Mouse (Mus musculus): ENCODE measurements at regions not wholly inside any gene's neighbourhood (a gene's known extent, or its start where the extent isn't known, plus 50 kb on each side); places are given as distances from the start of the nearest gene placed in this dataset.

DNA sequence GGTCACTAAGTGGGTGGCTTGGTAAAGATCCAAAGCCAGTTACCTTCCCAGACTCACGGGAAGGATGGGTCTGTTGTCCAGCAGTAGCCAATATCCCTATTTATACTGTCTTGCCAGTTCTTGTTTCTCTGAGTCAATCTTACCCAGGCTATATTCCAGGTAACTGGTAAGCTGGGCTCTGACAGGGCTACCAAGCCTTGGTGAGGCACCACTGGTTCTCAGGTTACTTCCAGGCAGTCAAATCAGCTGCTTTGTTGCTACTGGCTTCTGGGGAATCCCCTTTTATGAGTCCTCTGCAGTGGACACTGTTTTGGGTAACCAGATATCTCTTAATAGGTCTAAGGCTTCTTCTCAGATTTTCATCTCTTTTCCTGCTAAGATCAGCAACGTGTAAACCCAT, 178.8 kb upstream of the Nampt start:
- peak; percentile 78 for DNase-seq (ENCODE audit: low read depth, low spot score)

GRCm38 (mm10) chr12:32642493-32642892, 176.9 kb upstream of the Nampt start:
- DNase-seq (ENCODE audit: low read depth, low spot score), result no peak

DNA sequence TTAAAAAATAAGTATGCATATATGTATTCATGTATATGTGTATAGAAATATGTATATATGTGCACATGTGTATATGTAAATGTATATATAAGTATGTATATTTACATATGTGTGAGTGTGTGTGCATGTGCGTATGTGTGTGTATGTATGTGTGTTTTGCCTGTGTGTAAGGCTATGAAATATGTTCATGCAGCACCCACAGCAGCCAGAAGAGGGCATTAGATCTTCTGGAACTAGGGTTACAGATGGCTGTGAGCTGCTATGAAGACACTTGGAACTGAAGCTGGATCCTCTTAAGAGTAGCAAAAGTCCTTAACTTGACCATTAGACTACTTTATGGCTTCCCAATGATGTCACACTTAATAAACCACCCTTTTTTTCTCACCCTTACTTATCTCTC, 166.2 kb upstream of the Nampt start:
- DNase-seq (ENCODE audit: low read depth, low spot score), result no peak

GRCm38 (mm10) chr12:32656194-32656593, 163.2 kb upstream of the Nampt start:
- DNase-seq (ENCODE audit: low read depth, low spot score), result no peak

DNA sequence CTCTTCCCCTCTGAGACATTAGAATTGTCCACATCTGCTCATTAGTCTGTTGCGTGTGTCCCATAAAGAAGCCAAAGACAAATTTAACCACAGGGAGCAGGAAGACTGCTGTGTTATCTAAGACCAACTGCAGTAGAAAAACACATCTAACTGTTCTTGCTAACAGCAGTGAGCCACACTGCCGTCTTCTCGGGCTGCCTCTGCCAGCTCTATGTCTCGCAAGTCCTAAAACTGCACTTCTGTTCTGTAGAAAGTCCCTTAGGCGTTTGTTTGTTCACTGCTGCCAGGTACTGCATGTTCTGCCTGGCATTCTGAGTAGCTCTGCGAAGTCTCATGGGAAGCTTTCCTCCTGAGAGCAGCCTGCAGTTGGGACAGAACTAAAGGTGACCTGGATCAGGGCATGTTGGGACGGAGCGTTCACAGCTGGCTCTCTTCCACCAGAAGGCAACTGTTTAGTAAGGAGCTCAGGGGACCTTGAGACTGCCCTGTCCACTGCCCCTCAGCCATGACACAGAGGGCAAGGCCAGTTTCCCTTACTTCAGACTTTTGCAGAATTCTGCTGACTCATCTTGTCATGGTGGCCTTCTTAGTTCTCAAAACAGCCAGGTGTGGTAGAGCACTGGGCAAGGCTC, 157.4 kb upstream of the Nampt start:
- peak; percentile 73 for DNase-seq (ENCODE audit: low read depth, low spot score)

DNA sequence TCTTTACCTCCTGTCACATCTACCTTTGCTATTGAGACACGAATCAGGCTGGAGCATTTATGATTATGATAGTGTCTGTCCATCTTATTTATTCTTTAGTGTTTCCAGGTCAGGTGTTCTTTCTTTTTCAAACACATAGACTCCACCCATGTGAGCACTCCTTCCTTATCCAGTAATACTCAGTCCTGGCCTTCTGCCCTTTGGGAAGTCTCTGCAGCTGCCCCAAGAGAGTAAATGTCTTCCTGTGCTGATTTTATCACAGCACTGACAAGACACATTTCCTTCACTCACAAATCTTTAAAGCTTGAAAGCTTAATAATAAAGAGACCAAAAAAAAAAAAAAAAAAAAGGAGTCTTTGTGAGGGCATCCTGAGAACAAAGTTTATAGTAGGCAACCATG, 153.3 kb upstream of the Nampt start:
- DNase-seq (ENCODE audit: low read depth, low spot score), result no peak

- peak; percentile 65 for DNase-seq (ENCODE audit: low read depth, low spot score)
These were observed 141.4 kb upstream of the Nampt start for GRCm38 (mm10) chr12:32677908-32678307.

DNA sequence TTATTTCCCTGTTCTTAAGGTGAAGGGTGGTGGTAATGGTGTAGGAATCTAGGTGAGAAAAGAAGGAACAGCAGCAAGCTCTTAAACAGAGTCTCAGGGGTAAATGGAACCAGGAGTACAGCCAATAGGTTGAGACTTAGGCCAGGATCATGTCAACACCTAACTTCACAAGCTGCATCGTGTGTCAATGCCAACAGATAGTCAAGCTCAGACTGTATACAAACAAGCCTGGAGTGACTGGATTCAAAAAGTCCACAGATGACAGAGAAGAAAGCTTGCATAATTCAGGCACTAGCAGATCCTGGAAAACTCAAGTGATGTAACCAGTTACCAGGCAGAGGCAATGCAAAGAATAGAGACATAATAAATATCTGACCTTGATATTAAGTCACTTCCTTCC, 140.6 kb upstream of the Nampt start:
- DNase-seq (ENCODE audit: low read depth, low spot score), result peak; percentile 82

- DNase-seq (ENCODE audit: low read depth, low spot score), result no peak
These were observed 137.4 kb upstream of the Nampt start for GRCm38 (mm10) chr12:32681910-32682309.

DNA sequence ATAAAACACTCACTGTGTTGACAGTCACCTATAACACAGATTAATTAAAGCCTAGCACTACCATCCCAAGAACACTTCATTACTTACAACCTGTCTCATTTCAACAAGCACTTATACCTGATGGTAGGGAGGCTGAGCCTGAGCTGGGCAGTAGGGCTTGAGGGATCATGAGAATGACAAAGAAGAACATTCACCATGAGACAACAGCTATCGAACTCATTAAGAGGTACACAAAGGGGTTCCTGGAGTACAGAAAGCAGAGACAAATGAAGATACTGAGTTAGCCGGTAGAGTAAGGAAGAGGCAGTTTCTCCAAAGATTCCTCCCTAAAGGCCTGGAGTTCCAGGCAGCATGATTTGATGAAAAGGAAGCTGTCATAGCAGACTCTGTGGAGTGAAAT, 136.0 kb upstream of the Nampt start:
- no peak for DNase-seq (ENCODE audit: low read depth, low spot score)

DNA sequence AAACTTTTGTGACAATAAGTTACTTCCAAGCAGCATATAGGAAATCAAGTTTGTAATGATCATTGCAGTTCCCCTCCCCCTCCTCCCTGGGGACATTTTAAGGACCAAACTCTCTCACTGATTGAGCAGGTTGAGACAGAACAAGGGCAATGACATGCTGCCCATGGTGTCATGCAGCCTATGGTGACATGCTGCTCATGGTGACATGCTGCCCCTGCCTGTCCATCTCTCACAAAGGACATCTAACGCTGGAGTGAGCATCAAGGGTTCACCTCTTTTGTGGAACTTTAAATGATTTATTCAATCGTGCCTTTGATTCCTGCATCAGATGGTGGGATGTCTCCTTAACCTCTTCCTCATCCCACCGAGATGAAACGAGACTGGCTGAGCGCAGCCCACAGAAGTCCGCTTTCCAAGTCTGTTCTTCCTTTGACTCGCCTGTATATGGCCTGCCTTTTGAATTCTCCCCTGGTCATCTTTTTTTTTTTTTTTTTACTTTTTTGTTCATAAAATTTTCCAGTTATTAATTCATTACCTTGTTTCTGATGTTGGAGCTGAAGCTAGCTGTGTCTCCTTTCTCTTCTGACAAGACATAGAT, 133.5 kb upstream of the Nampt start:
- DNase-seq (ENCODE audit: low read depth, low spot score), result no peak

GRCm38 (mm10) chr12:32689361-32689760, 130.0 kb upstream of the Nampt start:
- DNase-seq (ENCODE audit: low read depth, low spot score), result no peak

GRCm38 (mm10) chr12:32690096-32690495, 129.2 kb upstream of the Nampt start:
- DNase-seq (ENCODE audit: low read depth, low spot score), result no peak

DNA sequence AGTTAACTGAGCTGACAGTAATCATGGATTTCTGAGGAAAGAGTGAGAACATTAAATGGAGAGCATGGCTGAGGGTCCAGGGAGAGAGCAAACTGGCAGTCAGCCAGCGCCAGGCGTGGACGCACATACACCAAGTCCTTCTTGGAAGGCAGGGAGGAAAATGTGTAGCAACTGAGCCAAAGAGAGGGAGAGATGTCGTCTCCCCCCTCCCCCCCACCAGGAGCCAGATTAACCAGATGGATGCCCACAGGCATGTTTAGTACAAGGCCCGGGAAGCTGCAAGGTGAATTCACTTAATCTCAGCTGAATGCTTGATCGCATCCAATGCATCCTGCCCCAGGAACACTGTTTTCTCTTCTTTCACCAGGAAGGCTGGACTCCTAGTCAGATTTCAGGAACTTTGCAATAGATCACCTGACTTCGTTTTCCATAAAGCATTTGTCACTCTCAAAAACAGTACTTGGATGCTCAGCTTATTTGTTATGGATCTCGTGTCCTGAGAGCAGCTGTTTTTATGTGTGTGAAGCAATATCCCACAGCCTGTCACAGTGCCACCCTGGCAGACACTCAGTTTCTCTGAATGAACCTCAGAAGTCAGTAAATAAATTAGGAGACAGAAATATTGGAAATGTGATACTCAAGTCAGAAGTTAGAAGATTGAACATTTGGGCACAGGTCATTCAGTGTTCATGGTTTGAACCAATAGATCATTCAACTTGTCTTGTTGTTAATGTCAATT, 127.1 kb upstream of the Nampt start:
- peak; percentile 21 for DNase-seq (ENCODE audit: low read depth, low spot score)

- DNase-seq (ENCODE audit: low read depth, low spot score), result no peak
These were observed 126.4 kb upstream of the Nampt start for GRCm38 (mm10) chr12:32692962-32693361.

- DNase-seq (ENCODE audit: low read depth, low spot score), result no peak
These were observed 125.7 kb upstream of the Nampt start for GRCm38 (mm10) chr12:32693678-32694077.

DNA sequence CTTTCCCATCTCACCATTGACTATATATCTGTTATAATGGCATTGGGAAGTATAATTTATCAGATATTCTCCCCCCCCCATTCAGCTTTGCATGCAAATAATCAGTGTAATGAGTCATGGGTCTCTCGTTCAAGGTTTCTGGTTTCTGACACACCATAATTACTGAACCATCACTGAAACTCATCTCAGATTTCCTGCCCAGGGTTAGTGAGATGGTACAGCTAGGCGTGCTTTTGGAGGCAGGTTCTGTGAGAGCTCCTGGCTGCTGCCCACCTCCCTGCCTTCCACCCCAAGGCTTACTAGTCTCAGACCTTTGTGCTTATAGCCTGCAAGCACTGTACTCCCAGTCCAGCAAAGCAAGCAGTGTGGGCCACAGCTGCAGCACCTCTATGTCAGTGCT, 122.5 kb upstream of the Nampt start:
- DNase-seq (ENCODE audit: low read depth, low spot score), result no peak

DNA sequence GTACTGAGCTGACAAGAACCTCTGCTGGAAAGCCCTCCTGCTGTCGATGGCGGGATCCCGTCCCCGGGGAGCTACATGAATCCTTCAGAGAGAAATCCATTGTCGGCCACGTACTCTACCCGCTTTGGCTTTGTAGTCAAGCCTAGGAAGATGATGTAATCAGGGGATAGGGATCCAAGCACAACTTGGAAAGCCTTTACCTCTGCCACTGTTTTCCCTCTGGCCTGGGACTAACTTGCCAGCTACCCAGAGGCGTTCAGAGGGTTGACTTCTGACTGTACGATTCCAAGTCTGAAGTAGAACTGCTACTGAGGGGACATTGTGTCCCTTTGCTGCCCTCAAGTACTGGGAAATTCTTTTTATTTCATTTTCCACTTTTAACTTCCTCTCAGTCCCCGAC, 110.2 kb upstream of the Nampt start:
- peak; percentile 46 for DNase-seq (ENCODE audit: low read depth, low spot score)

DNA sequence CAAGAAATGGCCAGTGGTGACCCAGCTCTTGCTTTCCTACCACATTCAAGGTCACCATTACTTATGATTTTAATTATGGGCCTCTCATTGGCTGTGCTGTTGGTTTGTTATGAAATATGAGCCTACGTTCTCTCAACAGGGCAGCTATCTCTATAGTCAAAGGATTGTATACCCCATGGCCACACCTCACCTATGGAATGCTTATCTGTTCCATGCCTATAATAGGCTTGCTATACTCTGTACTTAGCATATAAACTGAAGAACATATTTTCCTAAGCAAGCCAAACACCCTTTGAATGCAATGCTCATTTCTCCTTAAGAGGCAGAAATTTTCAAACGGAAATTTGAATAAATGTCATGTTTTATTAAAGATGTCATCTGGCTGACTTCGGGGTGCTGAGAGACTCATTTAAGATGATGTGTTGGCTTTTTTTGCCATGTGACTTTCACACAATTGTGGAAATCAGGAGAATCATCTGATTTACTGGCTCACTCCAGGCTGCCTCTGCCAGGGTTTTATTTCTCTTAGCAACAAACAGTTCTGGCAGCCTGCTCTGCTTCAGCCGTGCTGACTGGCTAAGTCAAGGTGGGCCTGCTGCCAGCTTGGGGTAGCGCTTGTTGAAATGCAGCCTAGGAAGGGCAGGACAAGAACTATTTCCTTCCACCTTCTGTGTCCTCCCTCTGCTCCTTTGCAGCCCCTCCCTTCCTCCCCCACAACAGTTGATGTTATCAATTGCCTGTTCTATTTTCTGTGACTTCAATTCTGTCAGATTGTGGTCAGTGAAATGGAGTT, 102.0 kb upstream of the Nampt start:
- peak; percentile 76 for DNase-seq (ENCODE audit: low read depth, low spot score)

DNA sequence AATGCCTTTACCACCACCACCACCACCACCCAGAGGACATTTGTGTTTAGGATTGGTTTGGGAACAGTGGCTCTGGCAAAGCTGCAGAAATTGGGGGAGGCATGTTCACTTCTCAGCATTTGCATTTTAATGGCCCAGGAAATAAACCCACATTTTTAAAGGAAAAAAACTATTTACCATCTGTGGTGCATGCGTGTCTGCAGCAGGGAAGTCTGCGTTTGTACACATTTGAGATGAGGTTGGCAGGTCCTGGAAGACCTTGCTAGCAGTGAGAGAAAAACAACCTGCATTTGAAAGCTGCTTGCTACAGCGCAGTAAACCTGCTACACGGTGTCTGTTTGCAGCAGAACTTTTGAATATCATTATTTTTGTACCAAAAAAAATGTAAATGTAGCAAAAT, 100.1 kb upstream of the Nampt start:
- no peak for DNase-seq (ENCODE audit: low read depth, low spot score)

DNA sequence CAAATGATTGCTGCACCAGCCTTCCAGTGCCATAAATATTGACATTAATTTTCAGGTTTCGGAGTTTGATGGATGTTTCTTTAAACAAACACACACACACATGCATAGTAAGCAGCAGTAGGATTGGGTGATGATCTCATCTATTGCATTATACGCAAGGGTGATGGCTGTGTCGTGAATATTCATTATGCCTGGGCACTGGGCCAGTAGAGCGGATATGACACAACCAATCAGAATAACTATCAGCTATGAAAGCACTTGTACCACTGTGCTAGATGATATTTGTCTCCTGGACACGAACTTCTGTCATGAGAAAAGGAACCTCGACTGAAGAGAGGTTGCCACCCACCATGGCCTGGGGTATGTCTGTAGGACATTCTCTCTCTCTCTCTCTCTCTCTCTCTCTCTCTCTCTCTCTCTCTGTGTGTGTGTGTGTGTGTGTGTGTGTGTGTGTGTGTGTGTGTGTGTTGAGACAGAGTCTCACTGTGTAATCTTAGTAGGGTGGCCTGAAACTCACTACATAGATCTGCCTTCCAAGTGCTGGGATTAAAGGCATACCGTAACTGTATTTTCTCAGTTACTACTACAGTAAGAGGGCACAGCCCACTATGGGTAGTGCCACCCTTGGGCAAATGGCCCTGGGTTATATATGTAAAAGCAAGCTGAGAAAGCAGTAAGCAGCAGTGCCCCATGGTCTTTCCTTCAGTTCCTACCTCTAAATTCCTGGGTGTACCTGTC, 94.7 kb upstream of the Nampt start:
- DNase-seq (ENCODE audit: low read depth, low spot score), result no peak

DNA sequence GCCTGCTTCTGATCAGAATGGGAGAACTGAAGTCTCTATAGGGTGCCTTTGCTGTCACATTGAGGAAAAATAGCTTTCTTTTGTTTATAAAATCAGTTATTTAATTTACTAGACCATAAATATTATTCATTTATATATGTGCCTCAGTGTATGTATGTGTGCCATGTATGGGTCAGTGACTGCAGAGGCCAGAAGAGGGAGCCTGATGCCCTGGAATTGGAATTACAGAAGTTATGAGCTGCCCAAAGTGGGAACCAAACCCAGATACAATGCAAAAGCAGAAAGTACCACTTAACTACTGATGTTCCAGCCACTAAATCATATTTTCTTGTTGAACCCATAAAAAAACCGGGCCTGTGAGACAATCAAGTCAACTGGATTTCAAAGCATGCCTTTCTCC, 91.8 kb upstream of the Nampt start:
- no peak for DNase-seq (ENCODE audit: low read depth, low spot score)
